ENCODE assay signal across 11 mouse cellular contexts in the genomic region with DNA sequence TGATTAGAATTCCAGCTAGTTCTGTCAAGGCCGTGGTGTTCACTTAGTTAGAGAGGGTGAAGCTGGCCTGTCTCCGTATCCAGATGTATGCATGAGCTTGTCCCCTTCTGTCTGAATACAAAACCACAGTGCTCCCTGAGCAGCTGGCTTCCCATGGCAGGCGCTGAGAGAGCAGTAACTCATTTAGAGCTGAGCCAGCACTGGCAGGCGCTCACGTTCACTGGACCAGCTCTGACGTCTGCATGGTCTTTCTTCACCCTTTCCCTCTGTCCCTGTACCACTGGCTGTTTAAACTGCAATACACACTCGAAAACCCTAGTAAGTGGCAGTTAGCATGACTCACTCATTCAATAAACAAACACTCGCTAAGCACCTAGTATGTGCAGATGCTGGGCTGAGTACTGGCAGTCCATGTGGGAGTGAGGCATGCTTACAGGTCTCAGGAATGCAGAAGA. TPM values are rescaled to one million over a fixed set of nuclear protein-coding genes. Genes with fewer than 3 reads are reported as not detected.
A peak's percentile ranks its signal among the peaks of the same experiment; 100 is the strongest.
DNase-seq lines count a peak whose midpoint lies in the region; ATAC-seq lines count a peak whose summit lies in the region.
"Had no signal": no experiment of that assay in that cellular context is flagged by ENCODE, and none has a peak within 500 bp of the region (broad histone marks: within the 10 kb centered on the region; RNA-seq: fewer than 3 reads in every experiment).

No protein-coding gene starts in this region.

- peak overlapping the region; percentile 21; the same call in 1 of the 2 replicates for H3K27ac ChIP-seq in lung, embryonic 16.5 days (ENCODE audit: low read length)
- H3K27ac ChIP-seq in hindbrain, embryonic 10.5 days = no peak overlapping the region
- H3K27ac ChIP-seq in midbrain, embryonic 14.5 days (replicated peaks; ENCODE audit: low read depth, low read length) = no peak overlapping the region
- H3K27ac ChIP-seq: hindbrain, embryonic 15.5 days had no signal

- DNase-seq in heart, adult 11 months = peak; percentile 96
- DNase-seq in heart, adult 8-10 months (ENCODE audit: low spot score) = no peak
- DNase-seq in adrenal gland, postnatal 36 days = peak; percentile 7 to 30
- peak; percentile 62 to 63 for DNase-seq in heart, postnatal 10 days
- DNase-seq in layer of hippocampus, postnatal 25 days (ENCODE audit: extremely low spot score in 1 of 2, low spot score in 1 of 2) = no peak
- DNase-seq in hindbrain, embryonic 10.5 days (ENCODE audit: low spot score) = no peak
- no peak for DNase-seq in midbrain, embryonic 14.5 days
- DNase-seq: thymus, adult 2 months had no signal

- 25% methylated on average over 8 of the region's 8 CpGs for WGBS in lung, embryonic 16.5 days
- WGBS in hindbrain, embryonic 10.5 days = 76% methylated on average over 8 of the region's 8 CpGs
- WGBS in midbrain, embryonic 14.5 days = 80% methylated on average over 8 of the region's 8 CpGs

- H3K9ac ChIP-seq in lung, embryonic 16.5 days (ENCODE audit: low read length) = no peak overlapping the region
- H3K9ac ChIP-seq in midbrain, embryonic 14.5 days (replicated peaks; ENCODE audit: low read length) = no peak overlapping the region
- H3K9ac ChIP-seq: hindbrain, embryonic 15.5 days had no signal

- no peak overlapping the region for H3K4me3 ChIP-seq in lung, embryonic 16.5 days (ENCODE audit: low read length)
- no peak overlapping the region for H3K4me3 ChIP-seq in hindbrain, embryonic 10.5 days
- H3K4me3 ChIP-seq in midbrain, embryonic 14.5 days (replicated peaks; ENCODE audit: low read depth, low read length) = no peak overlapping the region
- H3K4me3 ChIP-seq: hindbrain, embryonic 15.5 days had no signal

- intact Hi-C loops in heart, postnatal 10 days (cut with DNase I) = loop anchor here (2.0 kb wide), 1 partner anchor 34 kb away; the partner anchor contains the start of gene Trib2

- peaks cover 12% of the 10 kb centered on the region for H3K4me1 ChIP-seq in lung, embryonic 16.5 days (replicated peaks; ENCODE audit: control insufficient read depth, insufficient read depth, low read length)
- peaks cover 10% of the 10 kb centered on the region for H3K4me1 ChIP-seq in hindbrain, embryonic 10.5 days (replicated peaks)
- H3K4me1 ChIP-seq in midbrain, embryonic 14.5 days (ENCODE audit: control insufficient read depth, insufficient read depth, low read length) = 0 out of 2 replicates have a peak, but pooled peaks cover 10% of the 10 kb centered on the region

- ATAC-seq in lung, embryonic 16.5 days (ENCODE audit: low read depth) = peak; percentile 93
- ATAC-seq in midbrain, embryonic 14.5 days (ENCODE audit: low FRiP score, low TSS enrichment) = no peak

- H3K36me3 ChIP-seq in lung, embryonic 16.5 days (ENCODE audit: control insufficient read depth, insufficient read depth, low read length) = no peaks in the 10 kb centered on the region
- no peaks in the 10 kb centered on the region for H3K36me3 ChIP-seq in hindbrain, embryonic 10.5 days
- no peaks in the 10 kb centered on the region for H3K36me3 ChIP-seq in midbrain, embryonic 14.5 days (ENCODE audit: control insufficient read depth, insufficient read depth, low read length)
- H3K36me3 ChIP-seq: hindbrain, embryonic 15.5 days had no signal

- no peak overlapping the region for H3K4me2 ChIP-seq in lung, embryonic 16.5 days (ENCODE audit: low read depth, low read length)
- H3K4me2 ChIP-seq in midbrain, embryonic 14.5 days (ENCODE audit: low read length) = no peak overlapping the region
- H3K4me2 ChIP-seq: hindbrain, embryonic 15.5 days had no signal

- no peaks in the 10 kb centered on the region for H3K27me3 ChIP-seq in lung, embryonic 16.5 days (ENCODE audit: control insufficient read depth, insufficient read depth, low read depth, low read length)
- no peaks in the 10 kb centered on the region for H3K27me3 ChIP-seq in hindbrain, embryonic 10.5 days (ENCODE audit: insufficient read depth, poor library complexity, severe bottlenecking)
- no peaks in the 10 kb centered on the region for H3K27me3 ChIP-seq in midbrain, embryonic 14.5 days (ENCODE audit: control insufficient read depth, insufficient read depth, low read length)
- H3K27me3 ChIP-seq: CH12.LX; hindbrain, embryonic 15.5 days had no signal

- no peaks in the 10 kb centered on the region for H3K9me3 ChIP-seq in lung, embryonic 16.5 days (ENCODE audit: control insufficient read depth, low read length)
- H3K9me3 ChIP-seq in hindbrain, embryonic 10.5 days = no peaks in the 10 kb centered on the region
- H3K9me3 ChIP-seq in midbrain, embryonic 14.5 days (ENCODE audit: control insufficient read depth, low read length) = no peaks in the 10 kb centered on the region
- H3K9me3 ChIP-seq: hindbrain, embryonic 15.5 days had no signal

RNA-seq across cellular contexts. Expression of gene Trib2, which starts 33.7 kb away (rescaled TPM):
- total RNA-seq in heart, adult 8-10 months (2022) = 10 to 100 TPM; 21.9 to 36.3 (median 30.1) TPM
- total RNA-seq in adrenal gland, postnatal 36 days (2021) = 10 to 100 TPM; 12.4 to 21.2 TPM
- total RNA-seq in heart, postnatal 10 days (2021) = 10 to 100 TPM; 60.4 to 86.6 TPM
- polyA plus RNA-seq in lung, embryonic 16.5 days (2015; fragmentation: Nextera tagmentation; extraction: Ambion mirVana) = 25.1 TPM in 2 replicates
- 10 to 100 TPM; 37.5 to 42.7 TPM for total RNA-seq in layer of hippocampus, postnatal 25 days (2021)
- 41.6 and 56.9 TPM in 2 replicates for polyA plus RNA-seq in hindbrain, embryonic 10.5 days (2016; fragmentation: Nextera tagmentation; extraction: Ambion mirVana)
- 130 and 167 TPM in 2 replicates for polyA plus RNA-seq in midbrain, embryonic 14.5 days (2014; fragmentation: Nextera tagmentation; extraction: Ambion mirVana)

Comparison
In these comparisons a context has a peak if more than half of its experiments do, and no peak if none do; other contexts are left out.
1. DNase-seq: peak in heart, adult 11 months (single experiment), adrenal gland, postnatal 36 days (2 of 2) and heart, postnatal 10 days (2 of 2); none in heart, adult 8-10 months (single experiment), layer of hippocampus, postnatal 25 days (0 of 2), hindbrain, embryonic 10.5 days (single experiment) and midbrain, embryonic 14.5 days (single experiment).